Mouse (Mus musculus) inflammation-experienced regulatory T-cells, adult 6 months (primary cell): ENCODE measurements around the gene Ccdc65. TPM values are rescaled to one million over a fixed set of nuclear protein-coding genes. Genes with fewer than 3 reads are reported as not detected.

Experiments
- ATAC-seq: one replicate; pipeline ENCODE4 v1.8.0; 2017
- polyA plus RNA-seq, 3 experiments: library from polyadenylated mRNA; unstranded; fragments of 100-300 nt; shearing (Covaris generic); gene quantifications; one replicate each; pipeline ENCODE4 v1.2.1; 2017

Ccdc65 gene
- polyA plus RNA-seq, 3 experiments from 2014 or later, result not detected

- ATAC-seq, result no peak
These were observed 15.8 kb upstream of the Ccdc65 start for GRCm38 (mm10) chr15:98692171-98692715.

- no peak for ATAC-seq
These were observed 12.3 kb upstream of the Ccdc65 start for GRCm38 (mm10) chr15:98695726-98696125.

GRCm38 (mm10) chr15:98696216-98696615, 11.8 kb upstream of the Ccdc65 start:
- ATAC-seq, result no peak

GRCm38 (mm10) chr15:98699190-98700105, 8.6 kb upstream of the Ccdc65 start:
- peak; percentile 69 for ATAC-seq

- no peak for ATAC-seq
These were observed 3.7 kb upstream of the Ccdc65 start for GRCm38 (mm10) chr15:98704312-98704711.

GRCm38 (mm10) chr15:98710442-98710841, 2.4 kb downstream of the Ccdc65 start:
- ATAC-seq, result peak; percentile 60

GRCm38 (mm10) chr15:98714230-98714652, 6.2 kb downstream of the Ccdc65 start:
- ATAC-seq, result no peak

GRCm38 (mm10) chr15:98717301-98717700, 9.3 kb downstream of the Ccdc65 start:
- no peak for ATAC-seq

- no peak for ATAC-seq
These were observed 14.2 kb downstream of the Ccdc65 start for GRCm38 (mm10) chr15:98722191-98722590.

GRCm38 (mm10) chr15:98722854-98723253, 14.8 kb downstream of the Ccdc65 start:
- peak; percentile 64 for ATAC-seq

- no peak for ATAC-seq
These were observed 16.4 kb downstream of the Ccdc65 start for GRCm38 (mm10) chr15:98724441-98724840.

- no peak for ATAC-seq
These were observed 18.1 kb downstream of the Ccdc65 start for GRCm38 (mm10) chr15:98726079-98726478.

GRCm38 (mm10) chr15:98726746-98727145, 18.7 kb downstream of the Ccdc65 start:
- no peak for ATAC-seq

- ATAC-seq, result peak; percentile 41
These were observed 19.7 kb downstream of the Ccdc65 start, which contains the start of gene Fkbp11 for GRCm38 (mm10) chr15:98727443-98728321. Fkbp11 (minus strand) TSS chr15:98728198.

- no peak for ATAC-seq
These were observed 20.4 kb downstream of the Ccdc65 start for GRCm38 (mm10) chr15:98728366-98728765.

- ATAC-seq, result no peak
These were observed 22.0 kb downstream of the Ccdc65 start for GRCm38 (mm10) chr15:98729791-98730545.

- ATAC-seq, result peak; percentile 54
These were observed 22.8 kb downstream of the Ccdc65 start for GRCm38 (mm10) chr15:98730790-98731189.

GRCm38 (mm10) chr15:98732006-98732531, 24.1 kb downstream of the Ccdc65 start:
- ATAC-seq, result no peak

GRCm38 (mm10) chr15:98733370-98733769, 25.4 kb downstream of the Ccdc65 start:
- no peak for ATAC-seq

- ATAC-seq, result no peak
These were observed 26.1 kb downstream of the Ccdc65 start for GRCm38 (mm10) chr15:98733976-98734566.

- no peak for ATAC-seq
These were observed 28.5 kb downstream of the Ccdc65 start for GRCm38 (mm10) chr15:98736521-98736920.
